Mouse (Mus musculus) thymus, adult 2 months (tissue): ENCODE measurements around the gene Haao.

Source experiments
- CTCF ChIP-seq: fragments of 200-500 bp; IDR thresholded peaks from 2 replicates; pipeline ENCODE4 v1.5.1; 2012; ENCODE audit warnings: mild to moderate bottlenecking, control low read depth, low read length, moderate library complexity, borderline replicate concordance; ENCODE audit not compliant: control insufficient read depth, poor library complexity, insufficient read depth; ENCODE audit errors: extremely low read depth
- POLR2A ChIP-seq: fragments of 200-500 bp; IDR thresholded peaks from 2 replicates; pipeline ENCODE4 v1.6.1; 2012; ENCODE audit warnings: mild to moderate bottlenecking, low read length, control low read depth, moderate library complexity; ENCODE audit not compliant: control insufficient read depth, poor library complexity, insufficient read depth; ENCODE audit errors: extremely low read depth

GRCm38 (mm10) chr17:83819503-83819902 is 28.3 kb downstream of the Haao start:
- TF ChIP-seq POLR2A = no peak
- TF ChIP-seq CTCF = no peak
